Mouse (Mus musculus): Measurements from ENCODE around the gene Sema3b. TPM values are rescaled to one million over a fixed set of nuclear protein-coding genes. Genes with fewer than 3 reads are reported as not detected.
"Not testable (repeated sequence)": the region's sequence is repeated elsewhere in the genome, so short reads cannot be mapped to it uniquely, and the experiment has no call there.

Sema3b gene
- polyA plus RNA-seq, 1 experiment from 2014 or later: 11.0 TPM

GRCm38 (mm10) chr9:107580501-107581317 lies 28.3 kb downstream of the Sema3b start, which contains the start of gene Hyal3:
Gene Hyal3, plus strand, starts transcription at chr9:107580818.
- ATAC-seq (replicated peaks; ENCODE audit: extremely low read depth, insufficient read depth, low FRiP score): peak; percentile 77
- H3K36me3 ChIP-seq (ENCODE audit: control insufficient read depth, insufficient read depth): peaks cover 3% of the 10 kb centered on the region; the same call in 1 of the 2 replicates
- WGBS: under 1% methylated on average over 32 of the region's 32 CpGs
- peak within 1 kb of the TSS; percentile 82 for H3K4me2 ChIP-seq (ENCODE audit: low read depth, low read length)
- H3K9ac ChIP-seq (ENCODE audit: low read length): peak within 1 kb of the TSS; percentile 84
- no peaks in the 10 kb centered on the region for H3K27me3 ChIP-seq (ENCODE audit: control insufficient read depth, insufficient read depth, low read length)
- peak within 1 kb of the TSS; percentile 68 for H3K4me3 ChIP-seq (ENCODE audit: low read length)
- no peaks in the 10 kb centered on the region for H3K9me3 ChIP-seq (replicated peaks; ENCODE audit: control insufficient read depth, low read length)
- peaks cover 31% of the 10 kb centered on the region for H3K4me1 ChIP-seq (ENCODE audit: control insufficient read depth, insufficient read depth, low read length)
- peak within 1 kb of the TSS; percentile 88 for H3K27ac ChIP-seq (ENCODE audit: low read length)

- peaks cover 7% of the 10 kb centered on the region for H3K36me3 ChIP-seq (ENCODE audit: control insufficient read depth, insufficient read depth)
- H3K4me3 ChIP-seq (ENCODE audit: low read length): no peak overlapping the region
- H3K4me2 ChIP-seq (ENCODE audit: low read depth, low read length): no peak overlapping the region
- 92% methylated on average over 14 of the region's 14 CpGs for WGBS
- H3K9ac ChIP-seq (ENCODE audit: low read length): no peak overlapping the region
- H3K27me3 ChIP-seq (ENCODE audit: control insufficient read depth, insufficient read depth, low read length): no peaks in the 10 kb centered on the region
- H3K27ac ChIP-seq (ENCODE audit: low read length): no peak overlapping the region
- no peak for ATAC-seq (replicated peaks; ENCODE audit: extremely low read depth, insufficient read depth, low FRiP score)
- no peaks in the 10 kb centered on the region for H3K9me3 ChIP-seq (replicated peaks; ENCODE audit: control insufficient read depth, low read length)
- peaks cover 31% of the 10 kb centered on the region for H3K4me1 ChIP-seq (ENCODE audit: control insufficient read depth, insufficient read depth, low read length)
These were observed 29.8 kb downstream of the Sema3b start for GRCm38 (mm10) chr9:107579023-107579900.

DNA sequence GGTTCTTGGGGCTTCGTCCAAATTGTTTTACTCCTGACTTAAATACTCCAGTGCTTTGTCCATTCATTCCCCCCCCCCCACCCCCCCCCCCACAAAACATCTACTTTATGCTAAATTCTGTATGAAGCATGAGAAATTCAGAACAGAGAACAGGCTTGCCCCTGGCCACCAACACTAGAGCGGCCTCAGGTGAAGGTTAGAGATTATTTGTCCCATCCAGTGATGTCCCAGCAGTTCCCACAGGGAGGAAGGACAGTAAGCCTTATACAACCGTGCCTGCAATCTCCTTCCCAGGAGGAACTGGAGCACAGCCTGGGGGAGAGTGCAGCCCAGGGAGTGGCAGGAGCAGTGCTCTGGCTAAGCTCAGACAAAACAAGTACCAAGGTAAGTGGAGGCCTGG lies 30.4 kb downstream of the Sema3b start, which contains the start of gene Naa80:
Naa80 (plus strand) TSS at position 301 of the 400 bp plus-strand sequence.
- Histone ChIP-seq H3K36me3 (ENCODE audit: control insufficient read depth, insufficient read depth) (peaks cover 7% of the 10 kb centered on the region), H3K4me1 (ENCODE audit: control insufficient read depth, insufficient read depth, low read length) (peaks cover 31% of the 10 kb centered on the region), H3K4me2 (ENCODE audit: low read depth, low read length) (peak within 1 kb of the TSS; percentile 5; the same call in 1 of the 2 replicates), H3K4me3 (ENCODE audit: low read length) (no peak within 1 kb of the TSS), H3K9ac (ENCODE audit: low read length) (no peak within 1 kb of the TSS), H3K9me3 (replicated peaks; ENCODE audit: control insufficient read depth, low read length) (no peaks in the 10 kb centered on the region), H3K27ac (ENCODE audit: low read length) (no peak within 1 kb of the TSS), H3K27me3 (ENCODE audit: control insufficient read depth, insufficient read depth, low read length) (no peaks in the 10 kb centered on the region)
- ATAC-seq (replicated peaks; ENCODE audit: extremely low read depth, insufficient read depth, low FRiP score): no peak
- 73% methylated on average over 3 of the region's 3 CpGs for WGBS

DNA sequence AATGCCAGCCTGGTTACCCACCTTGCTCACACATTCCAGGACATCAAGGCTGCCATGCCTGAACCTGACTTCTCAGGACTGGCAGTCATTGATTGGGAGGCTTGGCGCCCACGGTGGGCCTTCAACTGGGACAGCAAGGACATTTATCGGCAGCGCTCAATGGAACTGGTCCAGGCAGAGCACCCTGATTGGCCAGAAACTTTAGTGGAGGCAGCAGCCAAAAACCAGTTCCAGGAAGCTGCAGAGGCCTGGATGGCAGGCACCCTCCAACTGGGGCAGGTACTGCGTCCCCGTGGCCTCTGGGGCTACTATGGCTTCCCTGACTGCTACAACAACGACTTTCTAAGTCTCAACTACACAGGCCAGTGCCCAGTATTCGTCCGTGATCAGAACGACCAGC lies 31.2 kb downstream of the Sema3b start:
- Histone ChIP-seq H3K27ac (ENCODE audit: low read length) (no peak overlapping the region), H3K9me3 (replicated peaks; ENCODE audit: control insufficient read depth, low read length) (no peaks in the 10 kb centered on the region), H3K36me3 (ENCODE audit: control insufficient read depth, insufficient read depth) (peaks cover 4% of the 10 kb centered on the region), H3K9ac (ENCODE audit: low read length) (no peak overlapping the region), H3K4me2 (ENCODE audit: low read depth, low read length) (peak overlapping the region; percentile 5; the same call in 1 of the 2 replicates), H3K4me1 (ENCODE audit: control insufficient read depth, insufficient read depth, low read length) (peaks cover 31% of the 10 kb centered on the region), H3K27me3 (ENCODE audit: control insufficient read depth, insufficient read depth, low read length) (no peaks in the 10 kb centered on the region), H3K4me3 (ENCODE audit: low read length) (no peak overlapping the region)
- no peak for ATAC-seq (replicated peaks; ENCODE audit: extremely low read depth, insufficient read depth, low FRiP score)
- 91% methylated on average over 10 of the region's 10 CpGs for WGBS

GRCm38 (mm10) chr9:107576357-107577107 lies 32.5 kb downstream of the Sema3b start, which contains the start of gene Hyal1:
Gene Hyal1, plus strand, starts transcription at chr9:107576927.
- Histone ChIP-seq H3K9ac (ENCODE audit: low read length) (peak within 1 kb of the TSS; percentile 63), H3K4me2 (ENCODE audit: low read depth, low read length) (peak within 1 kb of the TSS; percentile 60), H3K36me3 (ENCODE audit: control insufficient read depth, insufficient read depth) (peaks cover 16% of the 10 kb centered on the region), H3K27me3 (ENCODE audit: control insufficient read depth, insufficient read depth, low read length) (no peaks in the 10 kb centered on the region), H3K27ac (ENCODE audit: low read length) (peak within 1 kb of the TSS; percentile 70), H3K4me1 (ENCODE audit: control insufficient read depth, insufficient read depth, low read length) (peaks cover 31% of the 10 kb centered on the region), H3K4me3 (ENCODE audit: low read length) (peak within 1 kb of the TSS; percentile 34), H3K9me3 (replicated peaks; ENCODE audit: control insufficient read depth, low read length) (no peaks in the 10 kb centered on the region)
- 24% methylated on average over 16 of the region's 16 CpGs for WGBS
- ATAC-seq (replicated peaks; ENCODE audit: extremely low read depth, insufficient read depth, low FRiP score): peak; percentile 72

DNA sequence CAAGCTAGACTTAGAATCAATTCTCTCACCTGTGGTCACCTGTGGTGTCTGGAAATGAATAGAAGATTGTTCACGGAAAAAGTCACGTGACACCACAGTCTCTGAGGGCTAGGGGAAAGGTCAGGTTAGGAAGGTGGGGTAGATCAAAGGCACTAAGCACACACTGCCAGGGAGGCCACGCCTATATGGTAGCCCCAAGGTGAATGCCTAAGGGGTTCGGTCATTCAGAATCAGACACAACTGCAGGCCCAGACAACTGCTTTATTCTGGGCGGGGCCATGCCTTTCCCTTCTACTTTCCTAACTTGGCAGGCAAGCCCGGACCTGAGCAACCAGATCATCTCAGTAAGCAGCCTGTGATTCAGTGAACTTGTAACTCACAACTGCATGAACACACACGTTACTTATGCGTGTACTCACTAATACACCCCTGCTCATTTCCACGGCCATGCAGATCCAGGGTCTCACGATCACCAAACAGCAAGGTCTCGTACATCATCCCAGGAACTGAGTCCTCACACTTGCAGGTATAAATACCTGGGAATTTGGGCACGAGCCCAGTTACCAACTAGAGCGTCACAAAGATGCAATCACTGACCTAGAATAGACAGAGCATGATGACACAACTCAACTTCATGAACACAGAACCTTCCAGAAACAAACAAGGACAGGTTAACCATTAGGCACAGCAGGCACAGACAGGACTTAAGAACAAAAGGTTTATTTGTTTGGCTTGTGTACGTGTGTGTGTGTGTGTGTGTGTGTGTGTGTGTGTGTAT lies 33.3 kb downstream of the Sema3b start:
- WGBS: 79% methylated on average over 14 of the region's 14 CpGs
- peaks cover 34% of the 10 kb centered on the region for H3K4me1 ChIP-seq (ENCODE audit: control insufficient read depth, insufficient read depth, low read length)
- peak overlapping the region; percentile 70 for H3K27ac ChIP-seq (ENCODE audit: low read length)
- no peak for ATAC-seq (replicated peaks; ENCODE audit: extremely low read depth, insufficient read depth, low FRiP score)
- no peaks in the 10 kb centered on the region for H3K27me3 ChIP-seq (ENCODE audit: control insufficient read depth, insufficient read depth, low read length)
- no peak overlapping the region; the same call in 1 of the 2 replicates for H3K4me2 ChIP-seq (ENCODE audit: low read depth, low read length)
- no peaks in the 10 kb centered on the region for H3K9me3 ChIP-seq (replicated peaks; ENCODE audit: control insufficient read depth, low read length)
- H3K4me3 ChIP-seq (ENCODE audit: low read length): no peak overlapping the region
- H3K9ac ChIP-seq (ENCODE audit: low read length): no peak overlapping the region
- H3K36me3 ChIP-seq (ENCODE audit: control insufficient read depth, insufficient read depth): peaks cover 18% of the 10 kb centered on the region

DNA sequence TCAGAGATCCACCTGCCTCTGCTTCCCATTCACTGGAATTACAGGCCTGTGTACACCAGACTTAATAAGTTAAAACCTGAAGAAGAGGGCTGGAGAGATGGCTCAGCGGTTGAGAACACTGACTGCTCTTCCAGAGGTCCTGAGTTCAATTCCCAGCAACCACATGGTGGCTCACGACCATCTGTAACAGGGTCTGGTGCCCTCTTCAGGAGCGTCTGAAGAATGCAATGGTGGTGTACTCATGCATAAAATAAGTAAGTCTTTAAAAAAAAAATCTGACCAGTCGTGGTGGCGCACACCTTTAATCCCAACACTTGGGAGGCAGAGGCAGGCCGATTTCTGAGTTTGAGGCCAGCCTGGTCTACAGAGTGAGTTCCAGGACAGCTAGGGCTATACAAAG lies 35.3 kb downstream of the Sema3b start:
- WGBS: 83% methylated on average over 6 of the region's 6 CpGs
- H3K4me3 ChIP-seq (ENCODE audit: low read length); H3K9me3 ChIP-seq (replicated peaks; ENCODE audit: control insufficient read depth, low read length); H3K9ac ChIP-seq (ENCODE audit: low read length); H3K4me2 ChIP-seq (ENCODE audit: low read depth, low read length); H3K27ac ChIP-seq (ENCODE audit: low read length); H3K27me3 ChIP-seq (ENCODE audit: control insufficient read depth, insufficient read depth, low read length); ATAC-seq (replicated peaks; ENCODE audit: extremely low read depth, insufficient read depth, low FRiP score): not testable (repeated sequence)
- Histone ChIP-seq H3K4me1 (ENCODE audit: control insufficient read depth, insufficient read depth, low read length) (peaks cover 37% of the 10 kb centered on the region), H3K36me3 (ENCODE audit: control insufficient read depth, insufficient read depth) (peaks cover 18% of the 10 kb centered on the region)

GRCm38 (mm10) chr9:107572327-107572662 lies 36.7 kb downstream of the Sema3b start:
- Histone ChIP-seq H3K27ac (ENCODE audit: low read length) (peak overlapping the region; percentile 29; the same call in 1 of the 2 replicates), H3K36me3 (ENCODE audit: control insufficient read depth, insufficient read depth) (peaks cover 18% of the 10 kb centered on the region), H3K4me3 (ENCODE audit: low read length) (no peak overlapping the region), H3K4me1 (ENCODE audit: control insufficient read depth, insufficient read depth, low read length) (peaks cover 45% of the 10 kb centered on the region), H3K9me3 (replicated peaks; ENCODE audit: control insufficient read depth, low read length) (no peaks in the 10 kb centered on the region), H3K27me3 (ENCODE audit: control insufficient read depth, insufficient read depth, low read length) (no peaks in the 10 kb centered on the region), H3K9ac (ENCODE audit: low read length) (peak overlapping the region; percentile 26; the same call in 1 of the 2 replicates), H3K4me2 (ENCODE audit: low read depth, low read length) (no peak overlapping the region)
- WGBS: 98% methylated on average over 2 of the region's 2 CpGs
- no peak for ATAC-seq (replicated peaks; ENCODE audit: extremely low read depth, insufficient read depth, low FRiP score)
